Mouse (Mus musculus) urinary bladder, postnatal 4 days (tissue): ENCODE data around the gene Nudt19.
"Not testable (repeated sequence)": the region's sequence is repeated elsewhere in the genome, so short reads cannot be mapped to it uniquely, and the experiment has no call there.

Experiments used
- DNase-seq, 2 experiments: peaks; one replicate each; pipeline ENCODE4 v3.0.0; 2021 to 2022; ENCODE audit warnings: low spot score in 2 of 2

Nudt19 gene

DNA sequence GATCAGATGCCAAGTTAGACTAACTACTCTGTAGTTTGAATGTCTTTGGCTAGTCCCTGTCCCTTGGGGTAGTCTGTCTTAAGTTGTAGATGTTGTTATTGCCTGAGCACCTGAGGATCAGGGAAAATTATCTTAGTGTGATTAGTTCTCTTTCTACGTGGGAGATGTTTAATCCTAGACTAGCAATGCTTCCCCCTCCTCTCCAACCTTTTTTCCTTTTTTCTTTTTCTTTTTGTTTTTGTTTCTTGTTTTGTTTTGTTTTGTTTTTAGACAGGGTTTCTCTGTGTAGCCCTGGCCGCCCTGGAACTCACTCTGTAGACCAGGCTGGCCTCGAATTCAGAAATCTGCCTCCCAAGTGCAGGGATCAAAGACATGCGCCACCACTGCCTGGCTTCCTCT lies at the start of gene Nudt19:
TSS of gene Nudt19 (minus strand) at position 100 of the 399 bp plus-strand sequence.
- DNase-seq, result no peak

DNA sequence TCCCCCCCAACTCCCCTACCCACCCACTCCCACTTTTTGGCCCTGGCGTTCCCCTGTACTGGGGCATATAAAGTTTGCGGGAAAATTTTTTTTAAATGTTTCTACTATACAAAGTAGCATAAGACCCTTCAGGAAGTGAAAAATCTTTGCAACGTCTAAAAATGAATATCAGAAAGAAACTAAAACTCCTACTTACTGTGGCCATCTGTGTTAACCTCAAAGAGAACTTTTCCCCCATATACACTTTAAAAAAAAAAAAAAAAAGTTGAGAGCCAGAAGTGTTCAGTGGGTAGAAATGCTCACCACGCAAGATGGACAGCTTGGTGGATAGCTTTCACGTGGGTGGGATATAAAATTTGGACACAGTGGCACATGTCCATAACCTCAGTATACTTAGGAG lies 46.7 kb upstream of the Nudt19 start:
- no peak for DNase-seq

DNA sequence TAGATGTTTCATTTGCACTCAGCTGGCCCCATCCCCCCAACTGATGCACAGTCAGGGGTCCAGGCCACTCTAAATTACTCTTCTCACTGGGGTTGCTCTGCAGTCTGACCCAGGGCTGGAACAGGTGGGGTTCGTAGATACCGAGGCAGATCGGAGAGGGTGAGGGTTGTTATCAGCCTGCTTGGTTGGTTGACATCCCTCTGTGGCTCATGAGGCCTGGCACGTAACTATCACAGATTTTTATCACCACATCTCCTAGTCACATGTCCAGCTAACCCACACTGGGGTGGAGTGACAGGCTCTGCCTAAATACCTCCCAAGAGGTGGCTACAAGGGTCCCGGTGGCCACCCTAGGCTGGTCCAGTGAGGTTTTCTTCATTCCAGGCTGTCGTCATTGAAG lies 45.0 kb upstream of the Nudt19 start:
- DNase-seq, result no peak

DNA sequence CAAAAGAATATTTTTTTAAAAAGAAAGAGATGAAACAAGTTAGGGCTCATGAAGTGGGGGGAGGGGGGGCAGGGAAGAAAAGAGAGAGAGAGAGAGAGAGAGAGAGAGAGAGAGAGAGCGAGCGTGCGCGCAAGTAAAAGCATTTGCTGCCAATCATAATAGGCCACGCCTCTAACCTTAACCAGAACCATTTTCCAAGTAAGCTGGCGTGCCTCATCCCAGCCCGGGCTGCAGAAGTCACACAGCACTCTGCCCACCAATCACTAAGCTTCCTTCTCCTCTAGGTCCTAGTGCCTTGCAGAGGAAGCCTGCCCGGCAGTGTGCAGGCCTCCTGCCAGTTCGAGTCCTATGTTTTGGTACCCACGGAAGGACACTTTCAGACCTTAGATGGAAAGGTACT lies 43.9 kb upstream of the Nudt19 start:
- DNase-seq, result no peak

- no peak for DNase-seq
Observed at GRCm38 (mm10) chr7:35599492-35599891, 43.4 kb upstream of the Nudt19 start.

DNA sequence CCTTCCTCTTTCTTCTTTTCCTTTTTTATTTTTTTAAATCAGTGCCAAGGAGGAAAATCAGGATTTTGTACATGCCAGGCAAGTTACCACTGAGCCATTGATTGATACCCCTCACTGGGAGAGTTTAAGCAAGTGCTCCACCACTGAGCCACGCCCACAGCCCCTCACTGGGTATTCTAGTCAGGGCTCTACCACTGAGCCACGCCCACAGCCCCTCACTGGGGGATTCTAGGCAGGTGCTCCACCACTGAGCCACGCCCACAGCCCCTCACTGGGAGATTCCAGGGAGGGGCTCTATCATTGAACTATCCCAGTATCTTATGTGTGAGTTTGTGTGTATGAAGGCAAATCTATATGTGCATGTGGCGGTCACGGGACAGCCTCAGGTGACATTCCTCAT lies 38.2 kb upstream of the Nudt19 start:
- DNase-seq, result no peak

DNA sequence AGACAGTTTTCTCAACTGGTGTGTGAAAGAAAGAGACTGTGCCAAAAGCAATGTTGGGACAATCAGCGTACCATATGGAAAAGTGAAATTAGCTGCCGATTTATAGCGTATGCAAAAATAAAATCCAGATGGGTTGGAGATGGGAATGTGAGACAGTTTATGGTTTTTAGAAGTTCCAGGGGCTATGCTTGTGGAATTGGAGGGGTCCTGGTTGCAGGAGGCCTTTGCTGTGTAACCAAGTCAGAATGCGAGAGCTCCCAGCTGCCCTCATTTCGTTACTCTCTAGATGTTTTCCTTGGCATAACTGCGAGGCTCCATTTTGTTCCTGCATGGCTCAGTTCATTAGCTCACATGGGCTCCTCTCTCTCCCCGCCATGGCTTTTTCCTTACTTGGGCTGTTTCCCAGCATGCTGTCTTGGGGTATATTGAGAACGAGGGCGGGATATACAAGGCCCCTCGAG lies 34.7 kb upstream of the Nudt19 start:
- DNase-seq, result no peak

DNA sequence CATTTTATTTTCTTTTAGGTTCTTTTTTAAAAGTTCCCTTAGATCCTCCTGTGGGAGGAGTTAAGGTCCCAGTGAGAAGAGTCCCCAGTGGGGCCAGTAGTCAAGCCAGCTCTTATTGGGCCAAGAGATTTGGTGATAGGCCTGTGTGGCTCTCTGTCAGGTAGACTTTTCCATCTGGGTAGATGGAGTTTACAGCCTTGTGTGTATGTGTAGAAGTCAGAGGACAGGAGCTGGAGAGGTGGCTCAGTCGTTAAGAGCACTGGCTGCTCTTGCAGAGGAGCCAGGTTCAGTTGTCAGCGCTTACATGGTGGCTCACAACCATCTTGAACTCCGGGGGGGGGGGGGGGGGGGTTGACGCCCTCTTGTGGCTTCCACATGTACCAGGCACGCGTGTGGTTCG lies 33.4 kb upstream of the Nudt19 start:
- DNase-seq, result no peak

GRCm38 (mm10) chr7:35588680-35589428 lies 32.8 kb upstream of the Nudt19 start:
- DNase-seq, result no peak

GRCm38 (mm10) chr7:35587728-35588127 lies 31.6 kb upstream of the Nudt19 start:
- no peak for DNase-seq

DNA sequence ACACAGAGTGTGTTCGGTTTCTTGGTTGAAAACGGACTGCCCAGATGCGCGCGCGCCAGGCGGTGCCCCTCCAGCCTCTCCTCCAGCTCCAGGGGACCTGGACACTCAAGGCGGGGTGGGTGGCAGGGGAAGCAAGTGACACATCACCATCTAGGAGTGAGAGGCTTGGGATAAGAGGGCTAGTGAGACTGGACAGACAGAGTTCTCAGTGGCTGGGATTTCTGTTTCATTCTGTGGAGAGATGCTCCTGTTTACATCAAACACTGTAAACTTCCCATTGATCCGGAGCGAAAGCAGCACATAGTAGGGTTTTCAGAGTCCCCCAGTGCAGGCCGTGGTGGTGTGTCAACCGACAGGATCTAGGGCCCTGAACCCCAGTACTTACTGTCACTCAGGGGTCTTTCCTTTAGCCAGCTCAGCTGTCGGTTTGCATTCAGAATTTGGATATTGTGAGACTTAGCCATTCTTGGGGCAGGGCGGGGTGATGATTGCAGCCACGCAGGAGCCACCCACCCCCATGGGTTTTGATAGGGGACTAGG lies 30.9 kb upstream of the Nudt19 start:
- DNase-seq, result no peak

GRCm38 (mm10) chr7:35586055-35586905 lies 30.2 kb upstream of the Nudt19 start, which contains the start of gene Ankrd27:
Gene Ankrd27, plus strand, starts transcription at chr7:35586244.
- DNase-seq, result peak; percentile 90 to 94

DNA sequence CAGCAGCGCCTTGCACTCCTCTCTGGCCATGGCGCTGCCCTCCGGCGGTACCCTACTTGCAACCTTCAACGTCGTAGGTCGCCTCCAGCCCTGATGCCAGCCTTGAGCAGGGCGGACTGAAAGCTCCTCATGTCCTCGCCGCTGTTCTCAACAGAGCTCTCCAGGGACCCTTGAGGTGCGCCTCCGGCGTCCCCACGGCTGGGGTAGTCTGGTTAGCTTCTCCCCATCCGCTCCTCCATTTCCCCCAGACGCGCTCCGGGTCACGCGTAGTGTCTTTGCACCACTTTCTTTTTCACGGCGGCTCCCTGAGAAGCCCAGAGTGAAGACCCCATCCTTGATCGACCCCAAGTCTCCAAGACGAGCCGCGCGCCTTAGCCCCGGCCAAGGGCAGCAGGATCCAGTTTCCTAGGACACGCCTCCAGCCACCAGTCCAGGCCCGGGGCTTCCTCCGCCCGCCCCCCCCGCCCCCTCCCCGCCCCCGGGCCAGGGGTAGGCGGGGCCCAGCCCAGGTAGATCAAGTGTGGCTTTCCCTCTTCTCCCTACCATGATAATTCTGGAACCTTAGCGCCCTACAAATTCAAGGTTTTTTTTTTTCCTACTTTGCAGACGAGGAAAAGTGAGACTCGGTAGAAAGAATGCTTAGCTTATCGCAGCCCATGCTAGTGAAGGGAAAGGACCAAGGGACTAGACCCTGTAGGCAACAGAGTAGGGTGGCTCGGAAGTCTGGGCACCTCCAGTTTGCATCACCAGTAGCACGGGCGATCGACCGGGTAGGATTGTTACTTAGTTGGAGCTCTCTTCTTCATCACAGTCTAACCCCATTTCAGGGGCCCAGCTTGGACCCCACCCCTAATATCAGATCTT lies 29.3 kb upstream of the Nudt19 start, which contains the start of gene Rgs9bp:
TSS of gene Rgs9bp (minus strand) at position 392 of the 864 bp plus-strand sequence.
- no peak for DNase-seq

DNA sequence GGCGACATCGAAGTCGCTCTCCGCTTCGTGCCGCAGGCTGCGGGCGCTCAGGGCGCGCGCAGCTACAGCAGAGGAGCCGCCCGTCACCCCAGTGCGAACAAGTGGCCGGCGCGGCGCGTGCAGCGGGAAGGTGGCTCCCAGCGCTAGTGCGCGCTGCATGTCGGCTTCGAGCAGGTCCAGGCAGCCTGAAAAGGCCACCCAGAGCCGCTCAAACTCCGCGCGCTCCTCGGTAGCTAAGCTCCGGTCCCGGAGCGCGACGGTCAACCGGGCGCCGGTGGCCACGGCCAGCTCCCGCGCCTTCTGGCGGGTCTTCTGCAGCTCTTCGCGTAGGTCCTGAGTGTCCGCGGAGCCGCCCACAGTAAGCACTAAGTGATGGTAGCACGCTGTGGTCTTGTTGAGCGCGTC lies 28.7 kb upstream of the Nudt19 start:
- DNase-seq, result no peak

- DNase-seq, result no peak
Observed at GRCm38 (mm10) chr7:35584068-35584785, 28.1 kb upstream of the Nudt19 start.

GRCm38 (mm10) chr7:35583476-35584025 lies 27.4 kb upstream of the Nudt19 start:
- no peak for DNase-seq

GRCm38 (mm10) chr7:35582719-35583118 lies 26.6 kb upstream of the Nudt19 start:
- no peak for DNase-seq

DNA sequence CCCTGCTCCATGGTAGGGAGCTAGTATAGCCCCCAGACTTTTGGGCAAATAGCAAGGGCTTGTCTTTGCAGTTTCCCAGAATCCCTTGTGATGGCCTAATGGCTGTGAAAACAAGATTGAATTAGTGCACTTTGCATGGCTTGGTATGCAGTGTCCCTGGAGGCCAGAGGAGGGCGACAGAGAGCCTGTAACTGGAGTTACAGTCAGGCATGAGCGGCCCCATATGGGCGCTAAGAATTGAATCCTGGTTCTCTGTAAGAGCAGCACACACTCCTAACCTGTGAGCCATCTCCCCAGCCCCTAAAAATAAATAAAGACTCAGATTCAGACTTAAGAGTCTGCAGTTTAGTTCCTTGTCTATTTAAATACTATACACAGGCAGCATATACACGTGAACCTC lies 23.7 kb upstream of the Nudt19 start:
- no peak for DNase-seq

GRCm38 (mm10) chr7:35570883-35571282 lies 14.8 kb upstream of the Nudt19 start:
- not testable (repeated sequence) for DNase-seq

GRCm38 (mm10) chr7:35569724-35570123 lies 13.6 kb upstream of the Nudt19 start:
- DNase-seq, result not testable (repeated sequence)
